Mouse (Mus musculus) neural tube, embryonic 14.5 days (tissue): ENCODE measurements at regions not wholly inside any gene's neighbourhood (a gene's known extent, or its start where the extent isn't known, plus 50 kb on each side); places are given as distances from the start of the nearest gene placed in this dataset.

Experiments
- ATAC-seq: fragments of 200-750 bp; cut with Nextera tagmentation; 2 replicates; pipeline ENCODE4 v1.8.0; 2017; ENCODE audit warnings: low read depth, mild to moderate bottlenecking, moderate TSS enrichment, moderate library complexity
- H3K27ac ChIP-seq: fragments of 300-500 bp; sonication (generic); 2 replicates; pipeline ENCODE4 v1.5.1; 2014; ENCODE audit warnings: low read depth, mild to moderate bottlenecking, control low read depth, low read length, moderate library complexity, mixed read lengths
- H3K27me3 ChIP-seq: fragments of 300-500 bp; sonication (generic); 2 replicates; pipeline ENCODE4 v1.6.1; 2014; ENCODE audit warnings: low read length; ENCODE audit not compliant: control insufficient read depth, insufficient read depth
- H3K36me3 ChIP-seq: fragments of 300-500 bp; sonication (generic); 2 replicates; pipeline ENCODE4 v1.6.1; 2014; ENCODE audit warnings: low read length, mixed read lengths; ENCODE audit not compliant: control insufficient read depth, insufficient read depth
- H3K4me1 ChIP-seq: fragments of 300-500 bp; sonication (generic); 2 replicates; pipeline ENCODE4 v1.6.1; 2014; ENCODE audit warnings: low read length; ENCODE audit not compliant: control insufficient read depth, insufficient read depth
- H3K4me2 ChIP-seq: fragments of 300-500 bp; sonication (generic); 2 replicates; pipeline ENCODE4 v1.6.1; 2014; ENCODE audit warnings: mild to moderate bottlenecking, low read depth, low read length, control low read depth
- H3K4me3 ChIP-seq: fragments of 300-500 bp; sonication (generic); 2 replicates; pipeline ENCODE4 v1.5.1; 2014; ENCODE audit warnings: low read depth, low read length, control low read depth, mixed read lengths
- H3K9ac ChIP-seq: fragments of 300-500 bp; sonication (generic); replicated peaks from 2 replicates; pipeline ENCODE4 v1.6.1; 2014; ENCODE audit warnings: low read depth, mild to moderate bottlenecking, control low read depth, low read length, mixed read lengths
- H3K9me3 ChIP-seq: fragments of 300-500 bp; sonication (generic); 2 replicates; pipeline ENCODE4 v1.6.1; 2016; ENCODE audit warnings: low read length; ENCODE audit not compliant: control insufficient read depth
- WGBS: fragments of 180-500 bp; shearing (Covaris S2); extraction: QIAGEN DNeasy Blood & Tissue Kit; methylation state at CpG from one replicate; pipeline ENCODE4 v1.1.7; 2014; 5-methylcytosine and 5-hydroxymethylcytosine counted together

DNA sequence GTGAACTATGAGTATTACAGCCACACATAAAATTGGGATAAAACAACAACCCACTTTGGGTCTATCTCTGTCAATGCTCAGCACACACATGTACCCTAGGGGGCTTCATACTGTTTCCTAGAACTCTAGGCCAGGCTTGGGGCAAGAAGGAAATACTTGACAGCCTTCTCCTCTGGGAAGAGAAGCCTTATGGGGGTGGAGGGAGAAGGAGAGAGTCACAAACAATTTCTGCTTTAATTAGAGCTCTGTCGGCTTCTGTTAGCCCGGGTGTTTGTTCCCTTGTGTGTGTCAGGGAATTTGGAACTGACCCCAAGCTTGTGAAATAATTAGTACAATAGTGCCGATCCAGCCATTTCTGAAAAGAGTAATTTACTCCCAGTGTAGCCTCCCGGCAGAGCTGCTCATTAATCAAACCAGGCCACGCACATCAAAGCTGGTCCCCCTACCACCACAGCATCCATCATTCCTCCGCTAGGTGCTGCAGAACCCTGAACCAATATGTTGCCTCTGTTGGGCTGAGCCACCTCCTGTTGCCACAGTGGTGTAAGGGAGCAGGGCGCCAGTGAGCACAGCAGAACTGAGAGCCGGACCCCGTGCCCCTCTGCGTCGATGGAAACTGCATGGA is 307.3 kb downstream of the Tmem114 start:
- Histone ChIP-seq H3K27ac (no peak overlapping the region), H3K9me3 (no peaks in the 10 kb centered on the region), H3K4me3 (no peak overlapping the region), H3K36me3 (no peaks in the 10 kb centered on the region), H3K9ac (no peak overlapping the region), H3K4me1 (no peaks in the 10 kb centered on the region; the same call in 1 of the 2 replicates), H3K4me2 (no peak overlapping the region), H3K27me3 (no peaks in the 10 kb centered on the region)
- 33% methylated on average over 11 of the region's 11 CpGs for WGBS
- no peak for ATAC-seq

DNA sequence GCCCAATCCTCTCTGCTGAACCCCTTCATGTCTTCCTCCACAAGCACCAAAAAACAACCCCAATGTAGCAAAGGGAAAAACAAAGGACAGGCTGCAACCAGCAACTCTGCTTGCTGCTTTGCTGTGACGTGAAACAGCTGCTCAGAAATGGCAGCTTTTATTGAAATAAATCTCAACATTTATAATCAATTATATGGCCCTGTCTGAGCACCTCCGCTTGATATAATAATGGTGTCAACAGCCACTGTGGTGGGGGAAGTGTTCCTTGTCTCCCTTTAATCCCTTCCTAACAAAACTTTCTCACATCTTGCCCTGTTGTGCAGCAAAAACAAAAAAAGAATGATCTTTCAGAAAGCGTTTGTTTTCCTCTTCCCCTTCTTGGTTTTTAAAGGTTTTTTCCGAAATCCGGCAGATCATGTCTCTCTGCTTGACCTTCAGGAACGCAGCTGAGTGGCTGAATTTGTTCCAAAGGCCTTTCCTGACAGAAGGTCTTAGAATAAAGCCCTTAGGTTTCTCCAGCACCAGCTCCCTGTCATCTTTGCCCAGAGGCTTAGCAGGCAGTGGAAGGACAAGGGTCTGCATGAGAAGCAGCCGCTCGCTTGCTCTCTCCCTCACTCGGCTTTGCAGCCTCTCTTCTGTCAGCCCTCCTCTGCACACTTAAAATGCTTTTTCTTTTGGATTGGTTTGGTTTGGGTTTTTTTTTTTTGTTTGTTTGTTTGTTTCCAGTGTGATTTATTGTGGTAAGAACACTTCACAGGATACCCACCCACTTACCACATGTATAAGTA is 313.4 kb downstream of the Tmem114 start:
- no peak overlapping the region for H3K27ac ChIP-seq
- H3K9me3 ChIP-seq, result no peaks in the 10 kb centered on the region
- WGBS, result 63% methylated on average over 9 of the region's 9 CpGs

DNA sequence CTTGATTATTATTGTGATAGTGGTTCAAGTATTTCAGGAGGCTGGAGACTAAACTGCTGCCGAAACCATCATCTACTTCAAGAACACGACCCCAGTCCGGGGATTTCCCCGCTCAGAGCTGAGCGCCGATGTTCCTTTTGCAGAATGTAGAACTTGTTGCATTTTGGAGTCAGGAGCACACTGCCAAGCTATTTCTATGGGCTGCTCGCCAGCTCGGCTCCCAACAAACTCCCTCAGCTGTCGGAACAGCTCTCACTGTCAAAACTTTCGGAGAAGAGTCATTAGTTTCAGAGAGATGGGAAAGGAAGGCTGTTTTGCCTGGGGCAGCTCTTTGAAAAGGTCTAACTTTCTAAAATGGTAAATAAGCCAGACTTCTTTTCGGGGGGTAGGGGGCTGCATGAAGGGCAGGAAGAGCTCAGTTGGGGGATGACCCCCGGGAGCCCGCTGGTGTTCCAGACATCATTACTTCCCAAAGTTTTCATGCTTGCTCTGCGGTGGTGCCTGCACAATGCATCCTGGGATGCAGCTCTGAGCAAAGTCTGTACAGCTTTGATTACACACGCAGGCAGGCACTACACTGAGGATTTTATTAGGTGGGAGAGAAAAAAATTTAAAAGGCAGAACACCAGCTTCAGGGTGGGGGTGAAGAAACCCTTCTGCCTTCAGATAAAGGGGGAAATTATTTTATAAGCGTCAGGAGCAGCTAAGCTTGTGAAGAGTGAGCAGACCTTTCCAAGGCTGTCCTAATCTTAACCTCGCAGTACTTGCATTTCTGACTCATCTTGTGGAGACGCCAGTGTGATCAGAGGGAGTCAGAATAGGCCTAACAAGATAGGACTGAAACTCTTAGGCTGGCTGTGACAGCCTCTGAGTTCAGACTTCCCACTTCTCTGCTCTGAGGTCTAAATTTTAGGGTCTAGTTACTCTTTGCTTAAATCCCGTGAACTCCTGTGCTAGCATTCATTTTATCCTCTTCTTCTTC is 316.5 kb downstream of the Tmem114 start:
- no peak for ATAC-seq
- no peaks in the 10 kb centered on the region for H3K4me1 ChIP-seq
- no peak overlapping the region for H3K9ac ChIP-seq
- no peak overlapping the region for H3K4me3 ChIP-seq
- no peaks in the 10 kb centered on the region for H3K9me3 ChIP-seq
- no peaks in the 10 kb centered on the region for H3K27me3 ChIP-seq
- H3K27ac ChIP-seq, result no peak overlapping the region
- WGBS, result 76% methylated on average over 19 of the region's 19 CpGs
- no peaks in the 10 kb centered on the region for H3K36me3 ChIP-seq
- no peak overlapping the region for H3K4me2 ChIP-seq

More for the DNA sequence above, 313.4 kb downstream of the Tmem114 start:
- H3K4me1 ChIP-seq, result no peaks in the 10 kb centered on the region
- no peak overlapping the region for H3K4me2 ChIP-seq
- H3K4me3 ChIP-seq, result no peak overlapping the region
- no peaks in the 10 kb centered on the region for H3K27me3 ChIP-seq
- no peak overlapping the region for H3K9ac ChIP-seq
- H3K36me3 ChIP-seq, result no peaks in the 10 kb centered on the region
- no peak for ATAC-seq

DNA sequence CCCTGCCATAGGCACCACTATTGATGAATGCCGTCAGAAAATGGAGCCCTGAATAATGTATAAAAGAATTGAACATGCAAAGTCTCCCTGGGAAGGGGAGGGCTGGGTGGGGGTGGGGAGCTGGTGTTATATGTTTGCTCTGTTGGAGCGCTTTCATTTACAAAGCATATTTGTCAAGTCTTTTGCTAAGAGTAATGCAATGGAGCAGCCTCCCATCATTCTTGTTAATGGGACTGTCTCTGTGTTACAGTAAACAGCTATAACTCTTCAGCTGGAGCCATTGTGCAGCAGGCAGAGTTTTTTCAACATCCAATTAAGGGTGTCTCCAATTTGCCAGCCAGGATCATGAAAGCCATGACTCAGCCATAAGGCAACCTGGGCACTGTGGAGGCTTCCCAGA is 345.9 kb downstream of the Tmem114 start:
- WGBS, result 34% methylated on average over 2 of the region's 2 CpGs
- Histone ChIP-seq H3K4me2 (no peak overlapping the region), H3K4me1 (peaks cover 4% of the 10 kb centered on the region; the same call in 1 of the 2 replicates), H3K36me3 (no peaks in the 10 kb centered on the region), H3K27ac (no peak overlapping the region), H3K9me3 (no peaks in the 10 kb centered on the region), H3K9ac (no peak overlapping the region), H3K4me3 (no peak overlapping the region), H3K27me3 (no peaks in the 10 kb centered on the region)
- ATAC-seq, result peak; percentile 69; the same call in 1 of the 2 replicates

DNA sequence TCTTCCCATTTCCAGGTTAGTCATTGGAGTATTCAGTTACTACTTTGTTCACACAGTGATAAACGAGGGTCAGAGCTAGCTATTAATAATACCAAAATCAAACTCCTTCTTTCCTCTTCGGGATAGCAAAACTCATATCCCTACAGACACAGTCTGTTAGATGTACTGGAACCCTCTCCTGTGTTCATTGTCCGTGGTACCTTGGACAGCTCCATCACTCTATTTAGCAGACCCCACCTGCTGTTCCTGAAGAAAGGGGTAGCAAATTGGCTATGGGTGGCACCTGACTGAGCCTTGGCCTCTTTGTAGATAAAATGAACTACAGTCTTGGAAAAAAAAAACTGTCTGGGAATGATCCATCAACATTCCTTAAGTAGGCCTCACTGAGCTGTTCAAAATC is 346.5 kb downstream of the Tmem114 start:
- H3K9me3 ChIP-seq, result no peaks in the 10 kb centered on the region
- WGBS, result 48% methylated on average over 3 of the region's 3 CpGs
- no peak overlapping the region for H3K4me3 ChIP-seq
- H3K36me3 ChIP-seq, result no peaks in the 10 kb centered on the region
- no peak overlapping the region for H3K27ac ChIP-seq
- H3K4me2 ChIP-seq, result no peak overlapping the region
- no peaks in the 10 kb centered on the region for H3K27me3 ChIP-seq
- ATAC-seq, result no peak
- peaks cover 4% of the 10 kb centered on the region; the same call in 1 of the 2 replicates for H3K4me1 ChIP-seq
- no peak overlapping the region for H3K9ac ChIP-seq

DNA sequence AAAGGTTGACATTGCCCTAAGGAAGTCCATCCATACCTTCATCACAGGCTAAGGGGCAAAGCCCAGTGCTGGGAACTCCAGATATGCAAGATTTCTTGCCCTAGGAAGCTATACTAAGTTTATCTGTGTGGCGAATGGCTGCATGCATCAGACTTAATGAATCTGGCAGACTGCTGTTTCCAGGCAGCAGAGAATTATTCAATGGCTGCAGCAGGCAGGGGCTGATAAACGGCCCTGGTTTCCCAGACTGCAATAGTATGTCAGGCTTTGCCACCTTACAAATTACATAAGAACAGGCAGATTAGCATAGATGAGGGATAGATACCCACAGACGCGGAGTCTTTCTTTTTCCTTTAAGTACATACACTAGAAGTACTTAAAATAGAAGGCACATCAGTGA is 350.2 kb downstream of the Tmem114 start:
- Histone ChIP-seq H3K36me3 (no peaks in the 10 kb centered on the region), H3K27me3 (no peaks in the 10 kb centered on the region), H3K9me3 (no peaks in the 10 kb centered on the region), H3K4me3 (no peak overlapping the region), H3K4me2 (no peak overlapping the region), H3K9ac (no peak overlapping the region), H3K4me1 (peaks cover 4% of the 10 kb centered on the region; the same call in 1 of the 2 replicates), H3K27ac (0 out of 2 replicates have a peak overlapping the region, but pooled peaks have one; percentile 25)
- ATAC-seq, result no peak
- WGBS, result 35% methylated on average over 4 of the region's 4 CpGs

DNA sequence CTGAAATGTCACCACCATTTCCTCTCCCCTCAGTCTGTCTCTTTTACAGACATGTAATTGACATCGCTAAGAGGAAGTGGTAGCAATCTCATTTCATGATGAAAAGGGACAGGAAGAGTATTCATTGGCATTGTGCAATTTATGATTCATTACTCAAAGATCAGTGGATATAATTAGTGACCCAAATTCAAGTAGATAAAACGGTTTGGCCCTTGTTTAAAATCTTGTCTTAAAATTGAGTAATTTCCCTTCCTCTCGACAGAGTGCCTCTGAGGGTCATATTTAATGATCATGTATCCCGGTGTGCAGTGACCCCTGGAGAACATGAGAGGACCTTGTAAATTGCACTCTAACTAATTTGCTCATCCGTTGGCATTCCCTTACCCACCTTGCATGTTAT is 371.0 kb downstream of the Tmem114 start:
- Histone ChIP-seq H3K27me3 (no peaks in the 10 kb centered on the region), H3K9me3 (no peaks in the 10 kb centered on the region), H3K9ac (no peak overlapping the region), H3K36me3 (no peaks in the 10 kb centered on the region), H3K27ac (no peak overlapping the region), H3K4me2 (no peak overlapping the region), H3K4me1 (no peaks in the 10 kb centered on the region), H3K4me3 (no peak overlapping the region)
- ATAC-seq, result no peak
- 57% methylated on average over 5 of the region's 5 CpGs for WGBS

DNA sequence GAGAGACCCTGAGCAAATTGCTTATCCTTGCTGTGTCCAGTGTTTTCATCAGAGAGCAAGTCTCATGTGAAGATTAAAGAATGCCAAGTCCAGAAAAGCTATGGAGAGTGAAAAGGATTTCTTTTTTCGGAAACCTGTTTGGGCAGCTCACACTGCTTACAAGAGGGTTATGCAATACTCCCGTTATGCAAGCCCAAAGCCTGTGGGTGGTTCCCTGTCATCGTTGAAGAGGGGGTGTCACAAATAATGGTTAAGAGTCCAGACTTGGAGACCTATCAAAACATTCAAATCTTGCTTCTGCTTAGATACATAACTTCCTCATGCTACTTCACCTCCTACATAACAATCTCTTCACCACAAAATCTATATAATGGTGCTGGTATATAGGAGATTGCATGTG is 416.0 kb downstream of the Tmem114 start:
- no peak overlapping the region for H3K4me3 ChIP-seq

More for the DNA sequence above, 416.0 kb downstream of the Tmem114 start:
- no peaks in the 10 kb centered on the region for H3K9me3 ChIP-seq
- H3K9ac ChIP-seq, result no peak overlapping the region
- no peak for ATAC-seq
- H3K4me1 ChIP-seq, result no peaks in the 10 kb centered on the region
- 77% methylated on average over 3 of the region's 3 CpGs for WGBS
- no peak overlapping the region for H3K27ac ChIP-seq
- H3K4me2 ChIP-seq, result no peak overlapping the region
- no peaks in the 10 kb centered on the region for H3K27me3 ChIP-seq
- no peaks in the 10 kb centered on the region for H3K36me3 ChIP-seq
